Mouse (Mus musculus) liver, adult 2 months (tissue): ENCODE results near the gene Magi2. TPM values are rescaled to one million over a fixed set of nuclear protein-coding genes. Genes with fewer than 3 reads are reported as not detected.

Experiments used
- DNase-seq: peaks from one replicate; pipeline ENCODE4 v3.0.0-alpha.2; 2011; ENCODE audit warnings: low read depth, low spot score; ENCODE audit errors: extremely low read depth
- H3K27ac ChIP-seq: fragments of 200-500 bp; replicated peaks from 2 replicates; pipeline ENCODE4 v1.5.1; 2012; ENCODE audit warnings: low read depth, mild to moderate bottlenecking, control low read depth, inconsistent platforms, low read length; ENCODE audit not compliant: insufficient read depth
- H3K27me3 ChIP-seq: fragments of 200-500 bp; 2 replicates; pipeline ENCODE4 v1.6.1; 2012; ENCODE audit warnings: mild to moderate bottlenecking, moderate library complexity, low read length, inconsistent platforms; ENCODE audit not compliant: control insufficient read depth, insufficient read depth
- H3K36me3 ChIP-seq: fragments of 200-500 bp; 2 replicates; pipeline ENCODE4 v1.6.1; 2012; ENCODE audit warnings: low read length, inconsistent platforms; ENCODE audit not compliant: control insufficient read depth, insufficient read depth
- H3K4me1 ChIP-seq: fragments of 200-500 bp; 2 replicates; pipeline ENCODE4 v1.6.1; 2011; ENCODE audit warnings: low read length; ENCODE audit not compliant: control insufficient read depth, insufficient read depth
- H3K4me3 ChIP-seq: fragments of 200-500 bp; 2 replicates; pipeline ENCODE4 v1.5.1; 2011; ENCODE audit warnings: low read depth, mild to moderate bottlenecking, control low read depth, low read length, moderate library complexity; ENCODE audit not compliant: insufficient read depth
- H3K79me2 ChIP-seq: fragments of 200-500 bp; 2 replicates; pipeline ENCODE4 v1.6.1; 2012; ENCODE audit warnings: inconsistent platforms, mild to moderate bottlenecking, low read length, moderate library complexity; ENCODE audit not compliant: control insufficient read depth, insufficient read depth
- H3K9ac ChIP-seq: fragments of 200-500 bp; 2 replicates; pipeline ENCODE4 v1.6.1; 2012; ENCODE audit warnings: low read depth, mild to moderate bottlenecking, control low read depth, inconsistent platforms, low read length
- CTCF ChIP-seq: fragments of 200-500 bp; IDR thresholded peaks from 2 replicates; pipeline ENCODE4 v1.5.1; 2011; ENCODE audit warnings: low read depth, low read length, control low read depth
- POLR2A ChIP-seq: fragments of 200-500 bp; IDR thresholded peaks from 2 replicates; pipeline ENCODE4 v1.6.1; 2011; ENCODE audit warnings: low read length, control low read depth; ENCODE audit not compliant: insufficient read depth; ENCODE audit errors: extremely low read depth
- WGBS: fragments of 180-500 bp; shearing (Covaris S2); methylation state at CpG from one replicate; pipeline ENCODE4 v1.1.7; 2018; 5-methylcytosine and 5-hydroxymethylcytosine counted together
- polyA plus RNA-seq: library from polyadenylated mRNA; depleted of rRNA; stranded (reverse); fragments of >200 nt; gene quantifications from 2 replicates; pipeline ENCODE4 v1.2.3, GENCODE M21; 2012
- total RNA-seq: library from RNA; depleted of rRNA; stranded (reverse); fragments of >200 nt; gene quantifications from 2 replicates; pipeline ENCODE4 v1.2.3, GENCODE M21; 2014

Gene Magi2
- total and polyA plus RNA-seq, 2 experiments: 0.06 to 0.18 TPM

GRCm38 (mm10) chr5:19822502-19822901 is 595.7 kb downstream of the Magi2 start:
- Histone ChIP-seq H3K4me3 (no peak overlapping the region), H3K27ac (no peak overlapping the region), H3K79me2 (no peaks in the 10 kb centered on the region), H3K36me3 (no peaks in the 10 kb centered on the region), H3K4me1 (no peaks in the 10 kb centered on the region; the same call in 1 of the 2 replicates), H3K9ac (no peak overlapping the region), H3K27me3 (no peaks in the 10 kb centered on the region)
- no peak for DNase-seq
- TF ChIP-seq CTCF: no peak
- TF ChIP-seq POLR2A: no peak
- WGBS: 78% methylated on average over 2 of the region's 2 CpGs

DNA sequence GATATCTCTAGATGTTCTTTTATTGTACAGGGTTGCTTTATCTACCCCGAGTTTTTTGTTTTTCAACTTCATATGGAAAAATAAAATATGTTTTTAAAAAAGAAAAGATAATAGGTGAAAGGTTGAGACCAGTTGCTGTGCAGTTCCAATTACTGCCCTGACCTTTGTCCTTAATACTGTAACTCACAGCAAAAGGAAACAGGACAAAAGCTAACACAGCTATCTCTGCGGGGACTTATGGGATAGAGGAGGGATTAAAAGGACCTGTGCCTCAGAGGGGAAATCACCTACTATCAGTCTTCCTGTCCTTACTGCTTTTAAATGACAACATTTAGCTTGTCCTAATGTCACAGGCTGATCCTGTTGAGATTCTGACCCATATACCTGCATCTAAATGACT is 599.1 kb downstream of the Magi2 start:
- WGBS: 40% methylated on average over 2 of the region's 2 CpGs
- Histone ChIP-seq H3K4me3 (no peak overlapping the region), H3K27me3 (no peaks in the 10 kb centered on the region), H3K79me2 (no peaks in the 10 kb centered on the region), H3K4me1 (no peaks in the 10 kb centered on the region; the same call in 1 of the 2 replicates), H3K36me3 (no peaks in the 10 kb centered on the region), H3K27ac (no peak overlapping the region), H3K9ac (no peak overlapping the region)
- peak; percentile 29 for DNase-seq
- TF ChIP-seq CTCF (no peak), POLR2A (no peak)

- DNase-seq: no peak
- Histone ChIP-seq H3K79me2 (no peaks in the 10 kb centered on the region), H3K27ac (no peak overlapping the region), H3K9ac (no peak overlapping the region), H3K4me1 (no peaks in the 10 kb centered on the region; the same call in 1 of the 2 replicates), H3K36me3 (no peaks in the 10 kb centered on the region), H3K27me3 (no peaks in the 10 kb centered on the region), H3K4me3 (no peak overlapping the region)
- WGBS: 82% methylated on average over 2 of the region's 2 CpGs
- TF ChIP-seq CTCF (no peak), POLR2A (no peak)
These were observed 602.5 kb downstream of the Magi2 start for GRCm38 (mm10) chr5:19829341-19829740.

DNA sequence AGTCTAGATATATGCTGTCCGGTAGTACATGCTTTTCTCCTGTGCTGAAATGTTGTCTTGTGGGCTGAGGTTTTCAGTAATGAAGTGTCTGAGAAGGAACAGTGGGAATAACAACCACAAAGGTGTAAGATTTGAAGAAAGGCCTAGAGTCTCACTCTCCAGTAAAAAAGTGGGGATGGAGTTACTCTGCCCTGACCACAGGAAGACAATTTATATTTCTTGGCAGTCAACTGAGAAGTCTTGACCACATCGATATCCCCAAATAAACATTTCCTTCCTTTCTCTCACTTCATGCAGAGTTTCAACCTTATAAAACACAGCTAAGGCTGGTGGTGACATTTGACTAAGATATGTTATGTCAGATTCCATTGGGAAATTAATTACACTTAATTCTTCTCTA is 636.0 kb downstream of the Magi2 start:
- Histone ChIP-seq H3K4me3 (no peak overlapping the region), H3K27me3 (no peaks in the 10 kb centered on the region), H3K27ac (no peak overlapping the region), H3K4me1 (no peaks in the 10 kb centered on the region), H3K79me2 (no peaks in the 10 kb centered on the region), H3K36me3 (no peaks in the 10 kb centered on the region), H3K9ac (no peak overlapping the region)
- TF ChIP-seq CTCF (no peak), POLR2A (no peak)
- 70% methylated on average over 2 of the region's 2 CpGs for WGBS
- no peak for DNase-seq

DNA sequence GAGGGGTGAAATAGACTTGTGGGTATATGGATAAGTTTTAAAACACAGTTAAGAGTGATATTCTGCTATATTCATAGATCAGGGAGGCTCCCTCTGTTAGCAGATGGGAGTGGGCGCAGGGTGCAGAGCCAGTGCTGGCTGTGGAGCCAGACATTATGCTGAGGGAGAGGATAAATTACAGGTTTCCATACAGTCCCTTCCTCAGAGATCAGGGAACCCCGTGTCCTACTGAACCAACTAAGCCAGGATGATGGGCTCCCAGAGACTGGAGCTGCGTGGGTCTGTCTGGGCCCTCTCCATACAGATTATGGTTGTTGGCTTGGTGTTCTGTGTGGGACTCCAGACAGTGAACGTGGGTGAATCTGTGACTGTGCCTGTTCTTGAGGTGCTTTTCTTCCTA is 643.6 kb downstream of the Magi2 start:
- no peaks in the 10 kb centered on the region for H3K79me2 ChIP-seq
- 79% methylated on average over 4 of the region's 4 CpGs for WGBS

DNA sequence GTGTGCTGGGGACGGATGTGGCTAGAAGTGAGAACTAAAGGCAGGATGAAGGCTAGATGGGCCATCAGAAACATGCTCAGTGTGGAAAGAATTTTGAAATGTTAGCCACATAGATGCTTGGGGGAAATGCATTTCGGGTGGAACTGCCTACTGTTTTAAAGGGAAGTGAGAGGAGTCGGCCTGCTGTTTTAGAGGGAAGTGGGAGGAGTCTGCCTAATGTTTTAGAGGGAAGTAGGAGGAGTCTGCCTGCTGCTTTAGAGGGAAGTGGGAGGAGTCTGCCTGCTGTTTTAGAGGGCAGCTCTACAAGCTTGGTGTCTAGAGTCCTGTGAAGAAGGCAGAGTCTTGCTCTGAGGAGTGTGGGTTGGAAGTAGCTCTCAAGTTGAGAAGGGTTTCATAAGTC is 664.9 kb downstream of the Magi2 start:
- TF ChIP-seq POLR2A (no peak), CTCF (no peak)
- peak; percentile 16 for DNase-seq
- no peak overlapping the region for H3K4me3 ChIP-seq
- no peaks in the 10 kb centered on the region for H3K4me1 ChIP-seq
- H3K36me3 ChIP-seq: no peaks in the 10 kb centered on the region
- H3K27ac ChIP-seq: no peak overlapping the region
- no peaks in the 10 kb centered on the region for H3K79me2 ChIP-seq
- H3K27me3 ChIP-seq: no peaks in the 10 kb centered on the region
- no peak overlapping the region for H3K9ac ChIP-seq
- WGBS: 65% methylated on average over 3 of the region's 3 CpGs

More for the DNA sequence above, 643.6 kb downstream of the Magi2 start:
- no peaks in the 10 kb centered on the region for H3K4me1 ChIP-seq
- H3K9ac ChIP-seq: no peak overlapping the region
- TF ChIP-seq POLR2A (no peak), CTCF (no peak)
- no peaks in the 10 kb centered on the region for H3K36me3 ChIP-seq
- DNase-seq: no peak
- H3K4me3 ChIP-seq: no peak overlapping the region
- no peak overlapping the region for H3K27ac ChIP-seq
- H3K27me3 ChIP-seq: no peaks in the 10 kb centered on the region
